Mouse (Mus musculus) cerebellum, adult (tissue): Measurements from ENCODE around the gene Tead1.
"Not testable (repeated sequence)": the region's sequence is repeated elsewhere in the genome, so short reads cannot be mapped to it uniquely, and the experiment has no call there.

Experiments used
- ATAC-seq: cut with Nextera tagmentation; 2 replicates; pipeline ENCODE4 v1.9.2; 2017; ENCODE audit warnings: mild to moderate bottlenecking, moderate library complexity, mixed read lengths; ENCODE audit not compliant: insufficient number of reproducible peaks, low FRiP score, low TSS enrichment

The Tead1 gene

GRCm38 (mm10) chr7:112896363-112896762 lies 217.2 kb downstream of the Tead1 start:
- ATAC-seq = no peak

DNA sequence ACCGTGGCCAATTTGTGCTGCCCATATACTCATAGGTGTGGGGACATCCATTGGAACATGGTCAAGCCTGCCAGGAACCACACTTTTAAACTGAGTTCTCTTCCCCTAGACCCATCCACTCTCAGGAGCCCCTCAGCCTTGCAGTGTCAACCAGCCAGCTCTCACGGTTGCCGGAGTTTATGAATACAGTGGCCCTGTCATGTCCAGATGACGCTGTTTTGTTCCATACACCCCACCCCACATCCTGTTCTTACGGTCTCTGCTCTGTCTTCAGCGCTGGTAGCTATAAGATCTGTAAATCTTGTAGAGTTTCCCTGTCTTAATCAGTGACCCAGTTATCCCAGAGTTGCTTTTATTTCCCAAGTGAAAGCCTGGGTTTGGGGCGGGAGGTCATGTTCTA lies 222.6 kb downstream of the Tead1 start:
- no peak for ATAC-seq

GRCm38 (mm10) chr7:112906848-112907247 lies 227.7 kb downstream of the Tead1 start:
- no peak for ATAC-seq

DNA sequence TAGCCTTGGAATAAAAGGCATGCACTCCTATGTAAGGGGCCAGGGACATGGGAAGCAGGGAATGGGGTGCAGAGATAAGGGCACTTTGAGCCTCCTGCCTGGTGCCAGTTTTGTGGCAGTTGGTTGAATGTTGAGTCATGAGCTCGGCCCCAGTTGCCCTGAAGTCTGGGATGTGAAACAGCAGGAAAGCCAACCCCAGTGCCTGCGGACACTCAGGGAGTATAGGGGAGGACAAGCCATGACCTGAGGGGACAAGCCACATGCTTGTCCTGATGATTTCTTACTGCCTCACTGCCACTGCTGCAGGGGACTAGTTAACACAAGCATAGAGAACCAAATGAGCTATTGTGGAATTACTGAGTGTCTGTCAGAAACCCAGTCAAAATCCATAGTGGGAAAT lies 228.3 kb downstream of the Tead1 start:
- no peak for ATAC-seq

- no peak for ATAC-seq
These were observed 230.0 kb downstream of the Tead1 start for GRCm38 (mm10) chr7:112909164-112909563.

DNA sequence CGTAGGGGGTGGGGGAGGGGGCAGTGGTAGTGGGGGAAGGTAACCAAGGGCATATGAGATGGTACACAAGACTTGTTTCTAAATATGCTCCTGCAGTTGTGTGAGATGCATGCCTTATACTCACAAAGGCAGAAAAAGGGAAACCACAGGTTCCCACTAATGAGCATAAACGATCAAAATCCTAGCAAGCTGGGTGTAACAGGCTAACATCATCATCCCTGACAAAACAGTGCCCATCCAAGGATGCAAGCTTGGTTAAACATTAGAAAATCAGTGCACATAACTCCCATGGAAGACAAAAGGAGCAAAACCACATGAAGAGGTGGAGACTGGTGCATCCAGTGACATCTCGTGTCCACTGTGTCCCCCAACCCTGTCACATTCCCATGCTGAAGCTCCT lies 233.9 kb downstream of the Tead1 start:
- no peak for ATAC-seq

GRCm38 (mm10) chr7:112915571-112915970 lies 236.5 kb downstream of the Tead1 start:
- no peak for ATAC-seq

GRCm38 (mm10) chr7:112917613-112918278 lies 238.6 kb downstream of the Tead1 start:
- no peak for ATAC-seq

DNA sequence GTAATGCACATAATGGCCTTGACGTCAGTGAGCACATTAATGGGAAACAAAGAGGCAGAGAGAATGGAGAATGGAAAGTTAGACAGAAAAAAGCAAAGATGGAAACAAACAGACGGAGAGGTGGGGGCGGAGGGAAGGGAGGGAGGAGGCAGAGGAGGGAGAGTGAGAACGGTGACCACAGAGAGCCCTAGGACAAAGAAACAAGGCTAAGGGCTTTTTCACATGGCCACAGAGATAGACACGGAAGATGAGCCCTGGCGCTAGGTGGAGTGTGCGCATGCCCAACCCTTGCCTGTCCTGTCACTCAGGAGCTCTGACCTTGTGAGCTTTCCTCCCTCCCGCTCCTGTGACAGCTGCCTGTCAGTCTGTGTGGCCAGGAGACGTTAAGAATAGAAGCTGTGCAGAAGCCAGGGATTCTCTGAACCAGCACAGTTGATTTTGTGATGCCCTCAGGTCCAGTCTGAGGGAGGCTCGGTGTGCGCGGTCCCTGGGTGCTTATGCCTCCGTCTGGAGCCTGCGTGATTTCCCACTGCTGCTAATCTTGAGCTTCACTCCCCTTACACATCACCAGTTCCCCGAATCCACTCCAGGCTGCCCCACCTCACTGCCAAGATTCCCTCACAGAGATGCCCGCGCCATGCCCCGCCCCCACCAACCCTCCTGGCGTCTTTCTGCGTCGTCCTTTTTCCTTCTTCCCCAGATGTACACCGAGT lies 239.3 kb downstream of the Tead1 start:
- ATAC-seq = peak; percentile 79

- 0 out of 2 replicates have a peak, but pooled peaks have one; percentile 56 for ATAC-seq
These were observed 240.7 kb downstream of the Tead1 start for GRCm38 (mm10) chr7:112919845-112920244.

DNA sequence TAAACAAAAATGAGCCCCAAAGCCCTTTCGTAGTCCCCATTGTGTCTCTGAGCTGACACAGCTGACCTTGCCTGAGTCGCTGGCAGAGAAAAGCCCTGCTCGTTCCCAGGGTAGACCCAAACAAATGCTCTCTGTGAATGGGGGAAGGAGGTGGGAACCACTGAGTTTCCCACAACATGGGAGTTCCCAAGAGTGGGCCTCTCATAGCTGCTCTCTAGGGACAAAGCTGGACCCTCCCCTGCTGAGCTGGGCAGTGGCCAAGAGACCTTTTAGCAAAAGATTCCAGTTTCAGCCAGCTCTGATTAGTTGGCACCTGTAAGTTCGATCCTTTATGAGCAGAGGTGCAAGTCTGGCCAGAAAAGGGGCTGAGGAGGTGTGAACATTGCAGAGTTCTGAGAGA lies 243.7 kb downstream of the Tead1 start:
- ATAC-seq = no peak

- ATAC-seq = no peak
These were observed 244.6 kb downstream of the Tead1 start for GRCm38 (mm10) chr7:112923712-112924111.

DNA sequence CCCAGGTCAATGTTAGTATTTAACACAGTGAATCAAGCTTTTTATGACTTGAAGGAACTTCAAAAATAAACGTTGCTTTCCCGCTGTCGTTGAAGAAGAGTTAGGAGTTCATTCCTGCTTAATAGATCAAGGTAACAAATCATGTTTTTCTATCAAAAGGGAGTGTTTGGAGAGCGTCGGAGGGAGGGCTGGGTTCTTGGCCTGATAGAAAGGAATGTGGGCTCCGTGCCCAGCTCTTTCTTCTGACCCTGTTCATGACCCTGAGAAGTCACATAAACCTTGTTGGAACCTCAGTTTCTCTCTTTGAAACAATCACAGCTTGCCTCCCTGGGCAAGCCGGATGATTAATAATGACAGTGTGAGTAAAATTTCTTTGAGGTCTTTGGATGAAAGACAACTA lies 251.6 kb downstream of the Tead1 start:
- no peak for ATAC-seq

DNA sequence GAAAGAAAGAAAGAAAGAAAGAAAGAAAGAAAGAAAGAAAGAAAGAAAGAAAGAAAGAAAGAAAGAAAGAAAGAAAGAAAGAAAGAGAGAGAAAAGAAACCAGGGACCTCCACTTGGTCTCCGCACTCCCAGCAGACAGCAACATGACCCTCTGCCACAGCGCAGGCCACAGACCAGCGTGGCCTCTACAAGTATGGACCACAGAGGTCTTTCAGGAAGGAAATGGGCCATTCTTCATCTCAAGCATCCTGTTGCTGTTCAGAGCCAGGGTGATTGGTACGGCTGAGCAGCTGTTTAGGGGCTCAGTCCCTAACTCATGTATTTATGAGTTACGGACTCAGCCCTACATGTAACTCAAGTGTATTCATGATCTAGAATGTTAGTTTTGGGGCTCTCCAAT lies 256.8 kb downstream of the Tead1 start:
- ATAC-seq = not testable (repeated sequence)

DNA sequence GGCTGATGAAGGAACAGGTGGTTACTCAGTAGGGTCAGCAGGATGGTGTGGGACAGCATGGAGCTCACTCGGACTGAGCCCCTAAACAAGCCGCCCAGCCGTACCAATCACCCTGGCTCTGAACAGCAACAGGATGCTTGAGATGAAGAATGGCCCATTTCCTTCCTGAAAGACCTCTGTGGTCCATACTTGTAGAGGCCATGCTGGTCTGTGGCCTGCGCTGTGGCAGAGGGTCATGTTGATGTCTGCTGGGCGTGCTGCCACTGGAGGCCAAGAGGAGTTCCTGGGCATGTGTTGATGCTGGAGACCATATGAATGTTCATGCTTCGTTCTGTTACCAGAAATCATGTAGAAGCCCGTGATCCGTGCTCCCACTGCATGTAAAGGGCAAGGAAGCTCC lies 258.0 kb downstream of the Tead1 start:
- no peak for ATAC-seq

- no peak for ATAC-seq
These were observed 259.8 kb downstream of the Tead1 start for GRCm38 (mm10) chr7:112938959-112939358.

GRCm38 (mm10) chr7:112942567-112942966 lies 263.4 kb downstream of the Tead1 start:
- ATAC-seq = no peak

GRCm38 (mm10) chr7:112943056-112943455 lies 263.9 kb downstream of the Tead1 start:
- ATAC-seq = no peak

GRCm38 (mm10) chr7:112946706-112947105 lies 267.6 kb downstream of the Tead1 start:
- ATAC-seq = no peak

DNA sequence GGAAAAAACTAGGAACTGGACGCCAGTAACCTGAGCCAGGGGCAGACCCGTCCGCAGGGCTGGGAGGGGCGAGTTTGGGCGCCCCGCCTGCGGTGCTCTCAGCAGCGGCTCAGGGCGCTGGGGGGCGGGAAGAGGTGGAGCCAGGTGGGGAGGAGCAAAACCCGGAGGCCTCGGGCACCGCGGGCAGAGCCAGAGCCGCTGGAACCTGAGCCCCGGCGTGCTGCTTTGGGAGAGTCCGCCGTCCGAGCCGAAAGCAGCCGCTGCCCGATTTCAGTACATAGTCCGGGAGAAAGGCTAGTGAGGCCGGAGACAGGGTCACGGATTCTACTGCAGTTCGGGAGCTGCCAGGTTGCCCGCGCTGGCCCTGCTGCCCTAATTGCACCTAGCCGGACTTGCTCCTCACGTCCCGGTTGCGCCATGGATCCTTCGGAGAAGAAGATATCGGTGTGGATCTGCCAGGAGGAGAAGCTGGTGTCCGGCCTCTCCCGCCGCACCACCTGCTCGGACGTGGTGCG lies 274.7 kb downstream of the Tead1 start, which contains the start of gene Rassf10:
Gene Rassf10 (plus strand): TSS at position 186 of the 515 bp plus-strand sequence.
- ATAC-seq = no peak

DNA sequence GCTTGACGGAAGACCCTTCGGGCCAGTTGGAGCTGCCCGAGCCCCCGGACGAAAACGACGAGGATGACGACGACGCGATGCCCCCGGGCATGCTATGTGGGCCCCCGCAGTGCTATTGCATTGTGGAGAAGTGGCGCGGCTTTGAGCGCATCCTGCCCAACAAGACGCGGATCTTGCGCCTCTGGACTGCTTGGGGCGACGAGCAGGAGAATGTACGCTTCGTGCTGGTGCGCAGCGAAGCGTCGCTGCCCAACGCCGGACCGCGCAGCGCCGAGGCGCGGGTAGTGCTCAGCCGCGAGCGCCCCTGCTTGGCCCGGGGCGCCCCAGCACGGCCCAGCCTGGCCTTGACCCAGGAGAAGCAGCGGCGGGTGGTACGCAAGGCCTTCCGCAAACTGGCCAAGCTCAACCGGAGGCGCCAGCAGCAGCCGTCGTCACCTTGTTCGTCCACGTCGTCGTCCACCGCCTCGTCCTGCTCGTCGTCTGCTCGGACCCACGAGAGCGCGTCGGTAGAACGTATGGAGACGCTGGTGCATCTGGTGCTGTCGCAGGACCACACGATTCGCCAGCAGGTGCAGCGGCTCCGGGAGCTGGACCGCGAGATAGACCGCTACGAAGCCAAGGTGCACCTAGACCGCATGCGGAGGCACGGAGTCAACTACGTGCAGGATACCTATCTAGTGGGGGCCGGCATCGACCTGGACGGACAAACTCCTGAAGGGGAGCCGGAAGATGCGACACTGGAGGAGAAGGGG lies 275.4 kb downstream of the Tead1 start:
- no peak for ATAC-seq
